Mouse (Mus musculus) CH12.LX (cell line): Measurements from ENCODE around the gene Pvalb. TPM values are rescaled to one million over a fixed set of nuclear protein-coding genes. Genes with fewer than 3 reads are reported as not detected.

Source experiments
- DNase-seq: peaks from one replicate; pipeline ENCODE4 v3.0.0-alpha.2; 2013; ENCODE audit errors: extremely low read depth
- H3K27ac ChIP-seq: 2 replicates; pipeline ENCODE4 v1.5.1; 2012; ENCODE audit warnings: low read depth, mild to moderate bottlenecking, control low read depth, moderate library complexity; ENCODE audit not compliant: insufficient read depth
- H3K27me3 ChIP-seq: replicated peaks from 2 replicates; pipeline ENCODE3; 2012; ENCODE audit warnings: inconsistent platforms
- H3K36me3 ChIP-seq, 2 experiments: replicated peaks in 1 of 2; 2 replicates each; pipeline versions ENCODE3 to v1.6.1; 2012; ENCODE audit warnings: inconsistent platforms in 1 of 2, low read length in 1 of 2, mild to moderate bottlenecking in 1 of 2, mixed read lengths in 1 of 2, moderate library complexity in 1 of 2; ENCODE audit not compliant: control insufficient read depth in 1 of 2, insufficient read depth in 1 of 2
- H3K4me1 ChIP-seq, 2 experiments: 2 replicates each; pipeline ENCODE4 v1.6.1; 2012; ENCODE audit warnings: inconsistent platforms in 1 of 2, moderate library complexity in 1 of 2; ENCODE audit not compliant: insufficient read depth in 2 of 2, control insufficient read depth in 1 of 2
- H3K4me2 ChIP-seq: 2 replicates; pipeline ENCODE4 v1.6.1; 2012; ENCODE audit warnings: low read depth, mild to moderate bottlenecking, control low read depth; ENCODE audit not compliant: poor library complexity, insufficient read depth, severe bottlenecking
- H3K4me3 ChIP-seq, 3 experiments: fragments of 150-350 bp in 1 of 3; sonication (generic) in 1 of 3; replicated peaks in 1 of 3; 2 replicates each; pipeline versions ENCODE3 to v1.5.1; 2011 to 2012; ENCODE audit warnings: low read depth in 2 of 3, low read length in 2 of 3, mild to moderate bottlenecking in 2 of 3, moderate library complexity in 2 of 3, control low read depth in 1 of 3, improper control_type of control experiment in 1 of 3, inconsistent platforms in 1 of 3, mixed read lengths in 1 of 3; ENCODE audit not compliant: poor library complexity in 1 of 3
- H3K79me2 ChIP-seq: replicated peaks from 2 replicates; pipeline ENCODE4 v1.6.1; 2012; ENCODE audit warnings: mild to moderate bottlenecking, moderate library complexity; ENCODE audit not compliant: control insufficient read depth, poor library complexity, insufficient read depth, severe bottlenecking; ENCODE audit errors: extremely low read depth
- H3K9ac ChIP-seq: 2 replicates; pipeline ENCODE4 v1.6.1; 2012; ENCODE audit warnings: low read depth, mild to moderate bottlenecking, control low read depth, moderate library complexity; ENCODE audit not compliant: insufficient read depth
- H3K9me3 ChIP-seq: replicated peaks from 2 replicates; pipeline ENCODE3; 2012; ENCODE audit warnings: low read length, inconsistent platforms, mixed read lengths
- ELF1 ChIP-seq: IDR thresholded peaks from 2 replicates; pipeline ENCODE4 v1.6.1; 2014; ENCODE audit warnings: low read depth, mild to moderate bottlenecking, inconsistent platforms, low read length, improper control_type of control experiment
- ETS1 ChIP-seq: conservative IDR thresholded peaks from 2 replicates; pipeline ENCODE4 v1.6.1; 2012; ENCODE audit warnings: low read depth, mild to moderate bottlenecking, inconsistent platforms, low read length, improper control_type of control experiment, moderate library complexity
- GABPA ChIP-seq: IDR thresholded peaks from 2 replicates; pipeline ENCODE4 v1.6.1; 2012; ENCODE audit warnings: low read depth, low read length, improper control_type of control experiment, inconsistent platforms; ENCODE audit not compliant: insufficient replicate concordance
- IRF4 ChIP-seq: IDR thresholded peaks from 2 replicates; pipeline ENCODE4 v1.6.1; 2014; ENCODE audit warnings: low read depth, mild to moderate bottlenecking, inconsistent platforms, low read length, improper control_type of control experiment
- JUN ChIP-seq: IDR thresholded peaks from 2 replicates; pipeline ENCODE4 v1.6.1; 2011; ENCODE audit warnings: low read depth, mild to moderate bottlenecking, low read length, improper control_type of control experiment, moderate library complexity; ENCODE audit not compliant: insufficient read depth
- KAT2A ChIP-seq: IDR thresholded peaks from 2 replicates; pipeline ENCODE4 v1.6.1; 2012; ENCODE audit warnings: low read length, improper control_type of control experiment, inconsistent platforms; ENCODE audit not compliant: insufficient replicate concordance
- MAX ChIP-seq: IDR thresholded peaks from 2 replicates; pipeline ENCODE4 v1.6.1; 2011; ENCODE audit warnings: low read length, improper control_type of control experiment
- MEF2A ChIP-seq: IDR thresholded peaks from 2 replicates; pipeline ENCODE4 v1.6.1; 2014; ENCODE audit warnings: low read depth, mild to moderate bottlenecking, inconsistent platforms, low read length, improper control_type of control experiment, borderline replicate concordance
- PAX5 ChIP-seq: IDR thresholded peaks from 2 replicates; pipeline ENCODE4 v1.6.1; 2012; ENCODE audit warnings: low read length, inconsistent platforms, mixed read lengths
- RAD21 ChIP-seq: IDR thresholded peaks from 2 replicates; pipeline ENCODE4 v1.6.1; 2011; ENCODE audit warnings: low read depth, mild to moderate bottlenecking, low read length, improper control_type of control experiment, moderate library complexity
- RCOR1 ChIP-seq: conservative IDR thresholded peaks from 2 replicates; pipeline ENCODE4 v1.6.1; 2012; ENCODE audit warnings: low read depth, mild to moderate bottlenecking, inconsistent platforms, low read length, improper control_type of control experiment
- SIN3A ChIP-seq: IDR thresholded peaks from 2 replicates; pipeline ENCODE4 v1.6.1; 2012; ENCODE audit warnings: low read length, improper control_type of control experiment, inconsistent platforms
- SMC3 ChIP-seq: IDR thresholded peaks from 2 replicates; pipeline ENCODE4 v1.6.1; 2011; ENCODE audit warnings: low read depth, low read length, improper control_type of control experiment
- UBTF ChIP-seq: IDR thresholded peaks from 2 replicates; pipeline ENCODE4 v1.6.1; 2012; ENCODE audit warnings: low read depth, mild to moderate bottlenecking, inconsistent platforms, low read length, improper control_type of control experiment, moderate library complexity
- USF1 ChIP-seq: IDR thresholded peaks from 2 replicates; pipeline ENCODE4 v1.6.1; 2014; ENCODE audit warnings: low read depth, mild to moderate bottlenecking, inconsistent platforms, low read length, improper control_type of control experiment
- USF2 ChIP-seq: conservative IDR thresholded peaks from 2 replicates; pipeline ENCODE4 v1.6.1; 2011; ENCODE audit warnings: low read depth, low read length, improper control_type of control experiment
- ZC3H11A ChIP-seq: IDR thresholded peaks from 2 replicates; pipeline ENCODE4 v1.6.1; 2012; ENCODE audit warnings: low read depth, mild to moderate bottlenecking, inconsistent platforms, low read length, improper control_type of control experiment
- ZKSCAN1 ChIP-seq: IDR thresholded peaks from 2 replicates; pipeline ENCODE4 v1.6.1; 2012; ENCODE audit warnings: low read depth, inconsistent platforms, low read length, improper control_type of control experiment, borderline replicate concordance
- ZNF384 ChIP-seq: IDR thresholded peaks from 2 replicates; pipeline ENCODE4 v1.6.1; 2012; ENCODE audit warnings: low read depth, low read length, improper control_type of control experiment, inconsistent platforms
- dilution Hi-C: fragments of 300-500 bp; cut with MboI; formaldehyde crosslinking; loops from 2 replicates; pipeline ENCODE4 v1.14.3; 2020; ENCODE audit warnings: low sequenced_read_pairs; ENCODE audit not compliant: extremely low pct_unique_long_range_greater_than_20kb, extremely low pct_ligation_motif_present
- in situ Hi-C: fragments of 300-500 bp; cut with MboI; formaldehyde crosslinking; loops from 3 replicates; pipeline ENCODE4 v1.14.3; 2019; ENCODE audit warnings: low sequenced_read_pairs, low pct_ligation_motif_present, low pct_unique_long_range_greater_than_20kb, mixed read lengths
- polyA plus RNA-seq: library from polyadenylated mRNA; unstranded; fragments of >175 nt; gene quantifications from 2 replicates; pipeline ENCODE4 v1.2.1, GENCODE M21; 2012; ENCODE audit warnings: low read depth; ENCODE audit not compliant: insufficient read length
- total RNA-seq, 2 experiments: library from RNA; depleted of rRNA; stranded (reverse); fragments of 300-350 nt in 1 of 2; fragments of >200 nt in 1 of 2; gene quantifications; 2 replicates each; pipeline ENCODE4 v1.2.3; 2012 to 2014

Pvalb gene
- total and polyA plus RNA-seq, 3 experiments: 11.4 to 16.4 (median 12.8) TPM

DNA sequence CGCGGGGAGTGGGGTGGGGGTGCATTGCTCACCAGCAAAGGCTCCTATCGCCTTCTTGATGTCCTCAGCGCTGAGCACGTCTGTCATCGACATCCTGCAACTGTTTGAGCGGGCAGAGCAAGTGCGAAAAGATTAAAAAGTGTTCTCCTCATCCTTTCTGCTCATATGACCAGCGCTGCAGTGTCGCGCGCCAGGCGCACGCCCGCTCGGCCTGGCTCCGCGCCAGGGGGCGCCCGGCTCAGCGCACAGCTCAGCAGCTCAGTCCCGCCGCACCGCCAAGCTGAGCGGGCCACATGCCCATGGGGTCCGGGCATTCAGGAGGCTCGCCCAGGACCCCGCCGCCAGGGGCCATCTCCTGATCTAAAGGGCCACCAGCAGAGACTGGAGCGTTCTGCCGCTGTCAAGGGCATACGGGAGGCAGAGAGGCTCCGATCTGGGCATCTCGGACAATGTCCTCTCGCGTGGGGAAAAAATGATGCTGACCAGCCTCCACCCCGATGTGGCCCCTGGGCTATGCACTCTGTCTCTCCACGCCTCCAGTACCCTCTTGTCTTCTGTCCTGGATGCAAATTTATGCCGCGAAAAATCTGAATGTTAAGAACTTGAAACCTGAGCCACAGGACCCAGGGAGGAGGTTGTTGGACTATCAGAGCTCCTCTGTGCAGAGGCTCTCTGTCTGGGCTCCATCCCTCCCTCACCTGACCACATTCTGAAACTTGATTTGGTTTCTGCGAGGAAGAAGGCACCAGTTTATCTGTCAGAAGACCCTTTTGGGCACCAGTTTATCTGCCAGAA lies 1.9 kb downstream of the Pvalb start (continued):
- TF ChIP-seq MAX: peak; percentile 32; the same call in 1 of the 2 replicates
- no peak for TF ChIP-seq ELF1
- peak; percentile 15; the same call in 1 of the 2 replicates for TF ChIP-seq IRF4
- TF ChIP-seq PAX5: no peak

DNA sequence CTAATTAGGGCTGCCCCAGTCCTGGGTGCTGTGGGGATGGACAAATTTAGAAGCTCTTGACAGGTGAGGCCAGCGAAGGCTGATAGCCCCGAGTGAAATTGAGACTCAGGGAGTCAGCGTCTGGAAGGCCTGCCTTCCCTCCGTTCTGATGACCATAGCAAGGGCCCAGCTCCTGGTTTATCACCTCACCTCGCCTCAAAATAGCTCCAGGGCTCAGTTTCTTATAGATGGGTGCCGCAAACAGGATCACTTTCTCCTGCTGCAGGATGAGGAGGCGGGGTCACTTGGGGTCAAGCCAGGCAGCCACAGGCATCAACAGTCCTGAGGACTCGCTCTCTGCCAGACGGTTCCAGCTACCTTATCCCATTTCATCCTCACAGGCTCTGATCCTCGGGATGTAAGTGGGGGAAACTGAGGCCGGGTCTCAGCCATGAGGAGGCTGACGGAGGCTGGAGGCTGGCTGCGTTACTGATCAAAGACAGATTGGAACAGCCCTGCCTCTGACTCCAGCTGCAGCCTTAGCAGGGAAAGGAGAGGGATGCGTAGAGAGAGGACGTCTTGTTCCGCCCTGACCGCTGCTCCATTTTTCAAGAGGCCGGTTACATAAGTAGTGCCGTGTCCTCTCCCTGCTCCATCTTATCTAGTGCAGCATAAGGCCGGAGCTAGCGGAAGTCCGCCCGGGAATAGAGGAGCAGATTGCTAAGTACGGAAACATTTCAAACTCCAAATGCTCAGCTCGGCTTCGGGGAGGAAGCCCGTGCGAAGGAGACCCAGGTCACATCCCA lies 10.9 kb downstream of the Pvalb start:
- TF ChIP-seq KAT2A (no peak), ETS1 (no peak), JUN (no peak), MEF2A (no peak)

DNA sequence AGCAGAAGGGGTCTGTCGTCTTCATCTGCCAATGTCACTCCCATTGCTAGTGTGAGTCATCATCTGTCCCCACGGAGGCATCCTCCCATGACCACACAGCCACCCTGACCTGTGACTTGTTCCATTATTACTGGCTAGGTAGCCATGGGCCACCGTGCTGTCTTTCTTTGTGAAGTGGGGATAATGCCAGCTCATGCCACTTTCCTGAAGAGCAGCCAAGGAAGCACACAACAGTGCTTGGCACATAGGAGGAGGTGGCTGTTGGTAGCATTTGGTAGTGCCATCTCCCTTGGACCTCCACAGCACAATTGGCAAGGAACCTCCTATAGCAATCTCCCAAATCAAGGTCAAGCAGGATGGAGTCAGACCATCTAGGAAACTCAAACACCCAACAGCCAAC lies 11.9 kb downstream of the Pvalb start:
- H3K27me3 ChIP-seq: no peaks in the 10 kb centered on the region
- in situ Hi-C loops: loop anchor here (25.0 kb wide), 1 partner anchor 343 kb away; the partner anchor contains the start of genes C1qtnf6 and Sstr3
- dilution Hi-C loops: no loop called here

More for the DNA sequence above, 10.9 kb downstream of the Pvalb start:
- in situ Hi-C loops (loop anchor here (25.0 kb wide), 1 partner anchor 342 kb away; the partner anchor contains the start of genes C1qtnf6 and Sstr3), dilution Hi-C loops (no loop called here)
- H3K4me2 ChIP-seq: no peak overlapping the region
- H3K27me3 ChIP-seq: no peaks in the 10 kb centered on the region
- peaks cover 27 to 87% of the 10 kb centered on the region in 2 experiments for H3K36me3 ChIP-seq
- no peak overlapping the region for H3K9ac ChIP-seq
- H3K27ac ChIP-seq: no peak overlapping the region
- H3K4me3 ChIP-seq: no peak overlapping the region
- H3K79me2 ChIP-seq: no peaks in the 10 kb centered on the region
- no peak for DNase-seq
- H3K4me1 ChIP-seq: peaks cover 0 to 10% of the 10 kb centered on the region in 2 experiments; a peak in 1 of 4 replicates
- no peaks in the 10 kb centered on the region for H3K9me3 ChIP-seq

More for the DNA sequence above, 11.9 kb downstream of the Pvalb start:
- Histone ChIP-seq H3K27ac (no peak overlapping the region), H3K36me3 (peaks cover 22 to 86% of the 10 kb centered on the region in 2 experiments), H3K4me2 (no peak overlapping the region), H3K9ac (no peak overlapping the region), H3K79me2 (no peaks in the 10 kb centered on the region), H3K9me3 (no peaks in the 10 kb centered on the region), H3K4me3 (no peak overlapping the region), H3K4me1 (peaks cover 4 to 15% of the 10 kb centered on the region in 2 experiments; a peak in 3 of 4 replicates)
- no peak for DNase-seq
- TF ChIP-seq RAD21 (no peak), MAX (no peak), GABPA (no peak), UBTF (no peak), ZNF384 (no peak), USF1 (no peak), SMC3 (no peak), SIN3A (no peak), IRF4 (no peak), ZKSCAN1 (no peak), ZC3H11A (no peak), RCOR1 (no peak), ELF1 (no peak), USF2 (no peak)
